Mouse (Mus musculus) midbrain, embryonic 10.5 days (tissue): Measurements from ENCODE around the gene St3gal3. TPM values are rescaled to one million over a fixed set of nuclear protein-coding genes. Genes with fewer than 3 reads are reported as not detected.

Source experiments
- DNase-seq: peaks from one replicate; pipeline ENCODE4 v3.0.0-alpha.2; 2017; ENCODE audit warnings: low spot score
- H3K27ac ChIP-seq: fragments of 300-500 bp; sonication (generic); replicated peaks from 2 replicates; pipeline ENCODE4 v1.5.1; 2016; ENCODE audit warnings: mild to moderate bottlenecking
- H3K27me3 ChIP-seq: fragments of 300-500 bp; sonication (generic); 2 replicates; pipeline ENCODE4 v1.6.1; 2016; ENCODE audit warnings: low read depth, mild to moderate bottlenecking; ENCODE audit not compliant: poor library complexity, severe bottlenecking
- H3K36me3 ChIP-seq: fragments of 300-500 bp; sonication (generic); 2 replicates; pipeline ENCODE4 v1.6.1; 2016; ENCODE audit warnings: mild to moderate bottlenecking, moderate library complexity
- H3K4me1 ChIP-seq: fragments of 300-500 bp; sonication (generic); 2 replicates; pipeline ENCODE4 v1.6.1; 2016
- H3K4me3 ChIP-seq: fragments of 300-500 bp; sonication (generic); 2 replicates; pipeline ENCODE4 v1.5.1; 2016; ENCODE audit warnings: mild to moderate bottlenecking, moderate library complexity
- H3K9me3 ChIP-seq: fragments of 300-500 bp; sonication (generic); replicated peaks from 2 replicates; pipeline ENCODE4 v1.6.1; 2016; ENCODE audit warnings: mild to moderate bottlenecking
- WGBS: fragments of 180-500 bp; shearing (Covaris S2); methylation state at CpG from one replicate; pipeline ENCODE4 v1.1.7; 2016; 5-methylcytosine and 5-hydroxymethylcytosine counted together
- polyA plus RNA-seq: library from polyadenylated mRNA; unstranded; fragments of >200 nt; fragmentation: Nextera tagmentation; extraction: Ambion mirVana; gene quantifications from 2 replicates; pipeline ENCODE4 v1.2.1, GENCODE M21; 2016

Gene St3gal3
- polyA plus RNA-seq, 1 experiment from 2014 or later = 7.3 TPM

GRCm38 (mm10) chr4:117996701-117997100, 138.0 kb downstream of the St3gal3 start:
- Histone ChIP-seq H3K27me3 (no peaks in the 10 kb centered on the region), H3K4me3 (no peak overlapping the region), H3K36me3 (no peaks in the 10 kb centered on the region), H3K4me1 (peaks cover 36% of the 10 kb centered on the region), H3K9me3 (no peaks in the 10 kb centered on the region), H3K27ac (no peak overlapping the region)
- 81% methylated on average over 5 of the region's 5 CpGs for WGBS
- DNase-seq = no peak

GRCm38 (mm10) chr4:117995461-117995860, 139.3 kb downstream of the St3gal3 start:
- H3K4me3 ChIP-seq = no peak overlapping the region
- no peaks in the 10 kb centered on the region for H3K9me3 ChIP-seq
- no peaks in the 10 kb centered on the region for H3K27me3 ChIP-seq
- no peak overlapping the region for H3K27ac ChIP-seq
- H3K36me3 ChIP-seq = no peaks in the 10 kb centered on the region
- WGBS = 89% methylated on average over 1 of the region's 1 CpGs
- peaks cover 34% of the 10 kb centered on the region for H3K4me1 ChIP-seq
- DNase-seq = no peak

DNA sequence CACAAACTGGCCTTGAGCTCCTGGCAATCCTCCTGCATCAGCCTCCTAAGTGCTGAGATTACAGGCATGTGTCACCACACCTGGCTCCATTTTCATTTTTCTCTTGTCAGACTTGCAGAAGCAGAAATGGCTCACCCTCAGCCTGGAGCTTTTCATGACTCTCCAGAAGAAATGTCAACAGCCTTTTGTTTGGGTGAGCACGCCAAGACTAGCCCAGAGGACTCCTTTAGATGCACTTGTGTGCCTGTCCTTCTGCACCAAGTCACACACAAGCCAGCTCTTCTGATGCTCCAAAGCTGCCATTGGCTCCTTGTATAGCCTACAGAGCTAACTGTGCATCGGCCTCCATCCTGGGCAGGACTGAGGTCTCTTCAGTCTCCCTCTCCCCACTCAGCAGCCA, 141.3 kb downstream of the St3gal3 start:
- no peak for DNase-seq
- Histone ChIP-seq H3K4me3 (no peak overlapping the region), H3K4me1 (peaks cover 30% of the 10 kb centered on the region), H3K36me3 (no peaks in the 10 kb centered on the region), H3K27ac (no peak overlapping the region), H3K9me3 (no peaks in the 10 kb centered on the region), H3K27me3 (no peaks in the 10 kb centered on the region)
- 79% methylated on average over 2 of the region's 2 CpGs for WGBS

DNA sequence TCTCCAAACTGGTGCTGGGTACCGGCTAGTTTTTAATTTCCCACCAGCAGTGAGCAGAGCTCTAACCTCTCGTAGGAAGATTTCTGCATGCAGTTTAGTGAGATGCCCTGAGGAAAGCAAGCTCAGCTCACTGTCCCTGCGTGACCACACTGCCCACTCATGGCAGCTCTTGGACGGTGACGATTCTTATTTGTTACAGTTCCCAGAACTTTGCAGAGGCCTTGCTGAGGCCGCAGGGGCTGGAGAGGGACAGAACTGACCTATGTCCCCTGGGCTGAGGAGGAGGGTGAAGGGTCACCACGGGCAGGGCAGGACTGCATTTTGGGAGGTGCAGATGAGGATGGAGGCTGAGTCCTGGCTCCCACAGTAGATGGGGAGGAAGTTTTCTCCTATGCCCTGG, 141.8 kb downstream of the St3gal3 start:
- Histone ChIP-seq H3K9me3 (no peaks in the 10 kb centered on the region), H3K4me3 (no peak overlapping the region), H3K4me1 (peaks cover 29% of the 10 kb centered on the region), H3K36me3 (no peaks in the 10 kb centered on the region), H3K27ac (no peak overlapping the region), H3K27me3 (no peaks in the 10 kb centered on the region)
- 76% methylated on average over 7 of the region's 7 CpGs for WGBS
- DNase-seq = no peak

- peaks cover 21% of the 10 kb centered on the region for H3K4me1 ChIP-seq
- no peak overlapping the region for H3K27ac ChIP-seq
- no peak overlapping the region for H3K4me3 ChIP-seq
- H3K27me3 ChIP-seq = no peaks in the 10 kb centered on the region
- no peak for DNase-seq
- H3K9me3 ChIP-seq = no peaks in the 10 kb centered on the region
- no peaks in the 10 kb centered on the region for H3K36me3 ChIP-seq
- WGBS = 91% methylated on average over 3 of the region's 3 CpGs
Observed at GRCm38 (mm10) chr4:117992036-117992435, 142.7 kb downstream of the St3gal3 start.

GRCm38 (mm10) chr4:117991055-117991627, 143.6 kb downstream of the St3gal3 start:
- H3K4me3 ChIP-seq = no peak overlapping the region
- no peak for DNase-seq
- H3K36me3 ChIP-seq = no peaks in the 10 kb centered on the region
- WGBS = 92% methylated on average over 8 of the region's 8 CpGs
- H3K9me3 ChIP-seq = no peaks in the 10 kb centered on the region
- peaks cover 18% of the 10 kb centered on the region for H3K4me1 ChIP-seq
- no peaks in the 10 kb centered on the region for H3K27me3 ChIP-seq
- H3K27ac ChIP-seq = no peak overlapping the region

- H3K9me3 ChIP-seq = no peaks in the 10 kb centered on the region
- H3K4me1 ChIP-seq = peaks cover 18% of the 10 kb centered on the region
- no peak overlapping the region for H3K4me3 ChIP-seq
- no peaks in the 10 kb centered on the region for H3K36me3 ChIP-seq
- H3K27ac ChIP-seq = no peak overlapping the region
- H3K27me3 ChIP-seq = no peaks in the 10 kb centered on the region
- 69% methylated on average over 3 of the region's 3 CpGs for WGBS
- no peak for DNase-seq
Observed at GRCm38 (mm10) chr4:117990571-117990970, 144.1 kb downstream of the St3gal3 start.

GRCm38 (mm10) chr4:117989801-117990200, 144.9 kb downstream of the St3gal3 start:
- no peak overlapping the region for H3K4me3 ChIP-seq
- no peaks in the 10 kb centered on the region for H3K36me3 ChIP-seq
- no peak for DNase-seq
- no peak overlapping the region for H3K27ac ChIP-seq
- peaks cover 18% of the 10 kb centered on the region for H3K4me1 ChIP-seq
- H3K27me3 ChIP-seq = no peaks in the 10 kb centered on the region
- H3K9me3 ChIP-seq = no peaks in the 10 kb centered on the region
- WGBS = 73% methylated on average over 12 of the region's 12 CpGs

- Histone ChIP-seq H3K9me3 (no peaks in the 10 kb centered on the region), H3K4me3 (no peak overlapping the region), H3K27ac (no peak overlapping the region), H3K36me3 (no peaks in the 10 kb centered on the region), H3K27me3 (no peaks in the 10 kb centered on the region), H3K4me1 (peaks cover 17% of the 10 kb centered on the region)
- 93% methylated on average over 8 of the region's 8 CpGs for WGBS
- DNase-seq = no peak
Observed at GRCm38 (mm10) chr4:117986766-117987165, 147.9 kb downstream of the St3gal3 start.

DNA sequence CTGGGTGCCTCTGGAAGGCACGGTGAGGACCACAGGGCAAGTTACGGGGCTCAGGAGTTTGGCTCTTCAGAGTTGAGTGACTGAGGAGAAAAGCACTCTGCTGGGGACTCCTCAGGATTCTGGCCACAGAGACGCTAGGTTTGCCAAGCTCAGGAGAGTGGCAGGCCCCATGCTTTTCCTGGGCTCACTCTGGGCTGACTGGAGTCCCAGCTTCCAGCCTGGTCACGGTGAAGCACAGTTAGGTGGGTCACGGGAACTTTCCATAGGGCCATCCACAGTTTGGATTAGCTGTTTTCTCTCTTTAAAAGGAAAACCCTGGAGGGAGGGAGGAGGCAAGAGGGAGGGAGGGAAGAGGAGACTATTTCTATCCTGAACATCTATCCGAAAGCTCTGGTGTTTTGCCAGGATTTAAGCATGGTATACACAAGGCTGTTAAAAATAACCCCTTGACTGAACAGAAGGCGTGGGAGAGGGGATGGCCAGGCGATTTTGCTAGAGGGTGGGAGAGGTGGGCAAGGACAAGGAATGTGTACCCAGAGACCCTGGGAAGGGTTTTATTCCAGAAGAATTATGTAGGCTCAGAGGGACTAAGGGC, 149.6 kb downstream of the St3gal3 start:
- H3K9me3 ChIP-seq = no peaks in the 10 kb centered on the region
- no peak overlapping the region for H3K4me3 ChIP-seq
- H3K36me3 ChIP-seq = no peaks in the 10 kb centered on the region
- H3K27ac ChIP-seq = no peak overlapping the region
- no peak for DNase-seq
- H3K27me3 ChIP-seq = no peaks in the 10 kb centered on the region
- 75% methylated on average over 8 of the region's 8 CpGs for WGBS
- peaks cover 7% of the 10 kb centered on the region for H3K4me1 ChIP-seq

GRCm38 (mm10) chr4:117984206-117984605, 150.5 kb downstream of the St3gal3 start:
- no peaks in the 10 kb centered on the region for H3K36me3 ChIP-seq
- no peak overlapping the region for H3K27ac ChIP-seq
- H3K27me3 ChIP-seq = no peaks in the 10 kb centered on the region
- WGBS = 95% methylated on average over 3 of the region's 3 CpGs
- no peak overlapping the region for H3K4me3 ChIP-seq
- no peak for DNase-seq
- no peaks in the 10 kb centered on the region for H3K9me3 ChIP-seq
- H3K4me1 ChIP-seq = peaks cover 3% of the 10 kb centered on the region; the same call in 1 of the 2 replicates

DNA sequence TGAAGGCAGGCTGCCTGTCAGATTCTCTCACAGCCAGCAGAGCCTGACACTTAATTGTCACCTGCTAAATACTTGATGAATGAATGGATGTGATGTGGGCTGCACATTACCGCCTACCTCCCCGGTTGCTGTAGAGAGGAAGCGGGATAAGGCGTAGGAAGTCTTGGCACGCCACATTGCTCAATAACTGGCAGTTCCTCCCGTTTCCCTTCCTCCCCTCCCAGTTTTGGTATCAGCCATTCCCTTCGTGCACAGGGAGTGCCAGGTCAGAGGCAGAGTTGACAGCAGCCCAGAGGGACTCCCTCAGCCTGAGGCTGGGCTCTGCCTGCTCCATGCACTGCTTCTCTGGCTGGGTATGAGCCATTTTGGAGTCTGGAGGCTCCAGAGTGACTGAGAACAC, 152.0 kb downstream of the St3gal3 start:
- Histone ChIP-seq H3K27me3 (no peaks in the 10 kb centered on the region), H3K4me1 (peaks cover 3% of the 10 kb centered on the region; the same call in 1 of the 2 replicates), H3K9me3 (no peaks in the 10 kb centered on the region), H3K36me3 (no peaks in the 10 kb centered on the region), H3K4me3 (no peak overlapping the region), H3K27ac (0 out of 2 replicates have a peak overlapping the region, but pooled peaks have one; percentile 13)
- 83% methylated on average over 7 of the region's 7 CpGs for WGBS
- no peak for DNase-seq

DNA sequence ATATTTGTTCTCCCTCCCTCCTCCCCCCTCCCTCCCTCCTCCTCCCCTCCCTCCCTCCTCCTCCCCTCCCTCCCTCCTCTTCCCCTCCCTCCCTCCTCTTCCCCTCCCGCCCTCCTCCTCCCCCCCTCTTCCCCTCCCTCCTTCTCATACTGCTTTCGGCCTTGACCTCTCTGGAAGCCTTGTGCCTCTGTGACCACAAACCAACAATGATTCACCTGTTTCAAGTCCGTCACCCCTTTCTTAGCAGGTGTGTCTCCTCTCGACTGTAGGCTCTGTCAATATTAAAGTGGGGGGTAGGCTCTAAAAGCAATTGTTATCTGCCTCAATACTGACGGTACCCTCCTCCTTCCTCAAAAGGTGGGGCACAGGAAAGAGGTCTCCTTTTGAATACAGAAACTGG, 153.2 kb downstream of the St3gal3 start:
- Histone ChIP-seq H3K27ac (no peak overlapping the region), H3K36me3 (no peaks in the 10 kb centered on the region), H3K4me3 (no peak overlapping the region), H3K4me1 (peaks cover 3% of the 10 kb centered on the region; the same call in 1 of the 2 replicates), H3K27me3 (no peaks in the 10 kb centered on the region), H3K9me3 (no peaks in the 10 kb centered on the region)
- WGBS = 91% methylated on average over 3 of the region's 5 CpGs
- no peak for DNase-seq
